Mouse (Mus musculus) liver, embryonic 14.5 days (tissue): ENCODE measurements around the gene Dnase1l2. TPM values are rescaled to one million over a fixed set of nuclear protein-coding genes. Genes with fewer than 3 reads are reported as not detected.

Source experiments
- ATAC-seq: fragments of 200-750 bp; cut with Nextera tagmentation; 2 replicates; pipeline ENCODE4 v1.8.0; 2017; ENCODE audit warnings: moderate number of reproducible peaks, mild to moderate bottlenecking, moderate library complexity; ENCODE audit not compliant: insufficient read depth
- DNase-seq, 3 experiments: peaks; one replicate each; pipeline ENCODE4 v3.0.0-alpha.2; 2012 to 2013; ENCODE audit warnings: low read depth in 3 of 3, low spot score in 3 of 3
- H3K27ac ChIP-seq: fragments of 300-500 bp; sonication (generic); 2 replicates; pipeline ENCODE4 v1.5.1; 2014; ENCODE audit warnings: moderate library complexity, mild to moderate bottlenecking, control low read depth, inconsistent platforms
- H3K27me3 ChIP-seq: fragments of 300-500 bp; sonication (generic); 2 replicates; pipeline ENCODE4 v1.6.1; 2014; ENCODE audit warnings: mild to moderate bottlenecking, low read length, moderate library complexity; ENCODE audit not compliant: control insufficient read depth, insufficient read depth
- H3K36me3 ChIP-seq: fragments of 300-500 bp; sonication (generic); replicated peaks from 2 replicates; pipeline ENCODE4 v1.6.1; 2014; ENCODE audit warnings: low read depth; ENCODE audit not compliant: control insufficient read depth, insufficient read depth
- H3K4me1 ChIP-seq, 2 experiments: fragments of 200-500 bp in 1 of 2; fragments of 300-500 bp in 1 of 2; sonication (generic) in 1 of 2; replicated peaks; 2 replicates each; pipeline ENCODE4 v1.6.1; 2012 to 2014; ENCODE audit warnings: antibody characterized with exemption in 1 of 2, inconsistent platforms in 1 of 2, low read length in 1 of 2; ENCODE audit not compliant: control insufficient read depth in 2 of 2, insufficient read depth in 2 of 2
- H3K4me2 ChIP-seq: fragments of 300-500 bp; sonication (generic); 2 replicates; pipeline ENCODE4 v1.6.1; 2014; ENCODE audit warnings: low read depth, mild to moderate bottlenecking, control low read depth, moderate library complexity
- H3K4me3 ChIP-seq, 2 experiments: fragments of 200-500 bp in 1 of 2; fragments of 300-500 bp in 1 of 2; sonication (generic) in 1 of 2; 2 replicates each; pipeline ENCODE4 v1.5.1; 2012 to 2014; ENCODE audit warnings: low read depth in 2 of 2, low read length in 2 of 2, mild to moderate bottlenecking in 2 of 2, control low read depth in 1 of 2, inconsistent platforms in 1 of 2, moderate library complexity in 1 of 2; ENCODE audit not compliant: insufficient read depth in 1 of 2
- H3K9ac ChIP-seq: fragments of 300-500 bp; sonication (generic); replicated peaks from 2 replicates; pipeline ENCODE4 v1.6.1; 2014; ENCODE audit warnings: mild to moderate bottlenecking, control low read depth, moderate library complexity
- H3K9me3 ChIP-seq: fragments of 300-500 bp; sonication (generic); 2 replicates; pipeline ENCODE4 v1.6.1; 2016; ENCODE audit warnings: low read length, mixed read lengths; ENCODE audit not compliant: control insufficient read depth
- CTCF ChIP-seq: IDR thresholded peaks from 2 replicates; pipeline ENCODE4 v1.5.1; 2016; ENCODE audit warnings: antibody characterized with exemption, low read depth, control low read depth
- EP300 ChIP-seq: IDR thresholded peaks from 2 replicates; pipeline ENCODE4 v1.6.1; 2016; ENCODE audit warnings: antibody characterized with exemption, low read depth
- WGBS: fragments of 180-500 bp; shearing (Covaris S2); extraction: QIAGEN DNeasy Blood & Tissue Kit; methylation state at CpG from one replicate; pipeline ENCODE4 v1.1.7; 2014; ENCODE audit not compliant: insufficient replicate concordance; 5-methylcytosine and 5-hydroxymethylcytosine counted together
- polyA plus RNA-seq, 2 experiments: library from polyadenylated mRNA; depleted of rRNA in 1 of 2; stranded (reverse) in 1 of 2; unstranded in 1 of 2; fragments of >200 nt; fragmentation: Nextera tagmentation in 1 of 2; extraction: Ambion mirVana in 1 of 2; gene quantifications; 2 replicates each; pipeline versions ENCODE4 v1.2.1 to v1.2.3; 2012 to 2014

Gene Dnase1l2
- polyA plus RNA-seq, 2 experiments: 0.46 to 2.1 TPM

DNA sequence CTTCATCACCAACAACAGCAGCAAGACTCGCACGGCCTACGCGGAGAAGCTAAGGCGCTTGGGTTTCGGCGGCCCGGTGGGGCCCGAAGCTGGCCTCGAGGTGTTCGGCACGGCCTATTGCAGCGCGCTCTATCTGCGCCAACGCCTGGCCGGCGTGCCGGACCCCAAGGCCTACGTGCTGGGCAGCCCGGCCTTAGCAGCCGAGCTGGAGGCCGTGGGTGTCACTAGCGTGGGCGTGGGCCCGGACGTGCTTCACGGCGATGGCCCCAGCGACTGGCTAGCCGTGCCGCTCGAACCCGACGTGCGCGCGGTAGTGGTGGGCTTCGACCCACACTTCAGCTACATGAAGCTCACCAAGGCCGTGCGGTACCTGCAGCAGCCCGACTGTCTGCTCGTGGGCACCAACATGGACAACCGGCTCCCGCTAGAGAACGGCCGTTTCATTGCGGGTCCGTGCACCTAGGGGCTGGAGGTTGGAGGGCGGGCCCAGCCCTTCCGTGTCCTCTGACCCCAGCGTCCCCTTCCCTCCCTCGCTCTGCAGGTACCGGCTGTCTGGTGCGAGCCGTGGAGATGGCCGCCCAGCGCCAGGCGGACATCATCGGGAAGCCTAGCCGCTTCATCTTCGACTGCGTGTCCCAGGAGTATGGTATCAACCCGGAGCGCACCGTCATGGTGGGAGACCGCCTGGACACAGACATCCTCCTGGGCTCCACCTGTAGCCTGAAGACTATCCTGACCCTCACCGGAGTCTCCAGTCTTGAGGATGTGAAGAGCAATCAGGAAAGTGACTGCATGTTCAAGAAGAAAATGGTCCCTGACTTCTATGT, 28.0 kb upstream of the Dnase1l2 start:
- peak overlapping the region; percentile 73 for H3K27ac ChIP-seq
- peaks cover 12% of the 10 kb centered on the region for H3K36me3 ChIP-seq
- peak overlapping the region; percentile 84 to 93 for H3K4me3 ChIP-seq
- ATAC-seq: peak; percentile 32
- H3K4me1 ChIP-seq: peaks cover 10 to 13% of the 10 kb centered on the region in 2 experiments
- DNase-seq: no peak
- under 1% methylated on average over 68 of the region's 68 CpGs for WGBS
- no peaks in the 10 kb centered on the region for H3K9me3 ChIP-seq
- peak overlapping the region; percentile 96 for H3K4me2 ChIP-seq
- peak overlapping the region; percentile 96 for H3K9ac ChIP-seq
- no peaks in the 10 kb centered on the region for H3K27me3 ChIP-seq
- no peak for TF ChIP-seq EP300
- no peak for TF ChIP-seq CTCF

DNA sequence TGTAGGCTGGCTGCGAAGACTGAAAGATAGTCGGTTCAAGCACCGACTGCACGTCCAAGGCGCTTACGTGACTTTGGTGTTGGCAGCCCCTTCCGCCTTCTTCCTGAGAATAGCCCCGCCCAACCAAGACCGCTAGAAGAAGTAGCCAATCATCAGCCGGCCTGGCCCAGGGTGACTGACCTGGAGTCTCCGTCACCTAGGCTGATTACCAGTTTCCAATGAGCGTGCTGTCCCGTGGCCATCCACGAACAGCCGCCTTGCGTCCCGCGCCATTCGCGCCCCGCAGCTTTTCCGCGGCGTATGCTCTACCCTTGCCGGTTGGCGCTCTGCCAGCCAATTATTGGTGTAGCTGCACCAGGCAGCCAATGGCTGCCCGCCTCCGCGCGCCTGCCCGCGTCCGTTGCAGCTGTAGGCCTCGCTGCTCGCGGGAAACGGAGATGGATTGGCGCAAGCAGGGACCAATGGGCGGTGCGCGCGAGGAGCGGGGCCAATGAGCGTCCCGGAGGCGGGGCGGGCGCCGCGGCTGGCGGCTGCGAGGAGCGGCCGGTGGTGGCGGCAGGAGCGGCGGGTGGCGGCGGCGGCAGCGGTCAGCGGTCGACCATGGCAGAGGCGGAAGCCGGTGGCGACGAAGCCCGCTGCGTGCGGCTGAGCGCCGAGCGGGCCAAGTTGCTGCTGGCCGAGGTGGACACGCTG, 27.2 kb upstream of the Dnase1l2 start, which contains the start of the genes E4f1 and Pgp:
TSS of gene E4f1 (minus strand) at position 404 of the 693 bp plus-strand sequence.
TSS of gene Pgp (plus strand) at position 483 of the 693 bp plus-strand sequence.
- peak within 1 kb of the TSS; percentile 86 for H3K27ac ChIP-seq
- TF ChIP-seq EP300: no peak
- TF ChIP-seq CTCF: peak; percentile 19; the same call in 1 of the 2 replicates
- H3K4me3 ChIP-seq: peak within 1 kb of the TSS; percentile 93 to 94
- peak within 1 kb of the TSS; percentile 96 for H3K9ac ChIP-seq
- DNase-seq (peak; percentile 97 to 98 (median 98)), ATAC-seq (peak; percentile 96)
- WGBS: under 1% methylated on average over 75 of the region's 75 CpGs
- H3K4me1 ChIP-seq: peaks cover 10 to 13% of the 10 kb centered on the region in 2 experiments
- peaks cover 5% of the 10 kb centered on the region for H3K36me3 ChIP-seq
- H3K27me3 ChIP-seq: no peaks in the 10 kb centered on the region
- H3K4me2 ChIP-seq: peak within 1 kb of the TSS; percentile 96
- H3K9me3 ChIP-seq: no peaks in the 10 kb centered on the region

DNA sequence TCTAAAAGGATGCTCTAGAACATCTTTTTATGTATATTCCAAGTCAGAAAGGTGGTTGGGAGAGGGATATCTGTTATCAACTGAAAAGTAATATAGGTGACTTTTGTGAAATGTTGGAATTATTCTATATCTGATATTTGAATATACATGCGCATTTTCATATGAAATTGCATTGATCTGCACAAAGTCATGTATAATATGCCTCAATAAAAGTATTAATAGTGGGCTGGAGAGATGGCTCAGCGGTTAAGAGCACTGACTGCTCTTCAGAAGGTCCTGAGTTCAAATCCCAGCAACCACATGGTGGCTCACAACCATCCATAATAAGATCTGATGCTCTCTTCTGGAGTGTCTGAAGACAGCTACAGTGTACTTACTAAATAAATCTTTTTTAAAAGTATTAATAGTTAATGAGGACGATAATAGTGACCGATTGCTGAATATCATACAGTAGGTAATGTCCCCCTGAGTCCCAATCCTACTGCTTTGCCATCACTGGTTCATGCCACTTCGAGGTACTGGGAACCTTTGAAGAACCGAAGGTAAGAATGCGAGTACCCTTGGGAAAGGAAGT, 26.5 kb upstream of the Dnase1l2 start:
- peaks cover 10 to 13% of the 10 kb centered on the region in 2 experiments for H3K4me1 ChIP-seq
- H3K9ac ChIP-seq: peak overlapping the region; percentile 81
- ATAC-seq: no peak
- DNase-seq: no peak
- H3K27ac ChIP-seq: peak overlapping the region; percentile 86
- H3K27me3 ChIP-seq: no peaks in the 10 kb centered on the region
- H3K36me3 ChIP-seq: peaks cover 3% of the 10 kb centered on the region
- H3K4me3 ChIP-seq: peak overlapping the region; percentile 93 to 94
- H3K4me2 ChIP-seq: peak overlapping the region; percentile 78
- H3K9me3 ChIP-seq: no peaks in the 10 kb centered on the region
- WGBS: 15% methylated on average over 7 of the region's 7 CpGs
- TF ChIP-seq EP300 (no peak), CTCF (no peak)

DNA sequence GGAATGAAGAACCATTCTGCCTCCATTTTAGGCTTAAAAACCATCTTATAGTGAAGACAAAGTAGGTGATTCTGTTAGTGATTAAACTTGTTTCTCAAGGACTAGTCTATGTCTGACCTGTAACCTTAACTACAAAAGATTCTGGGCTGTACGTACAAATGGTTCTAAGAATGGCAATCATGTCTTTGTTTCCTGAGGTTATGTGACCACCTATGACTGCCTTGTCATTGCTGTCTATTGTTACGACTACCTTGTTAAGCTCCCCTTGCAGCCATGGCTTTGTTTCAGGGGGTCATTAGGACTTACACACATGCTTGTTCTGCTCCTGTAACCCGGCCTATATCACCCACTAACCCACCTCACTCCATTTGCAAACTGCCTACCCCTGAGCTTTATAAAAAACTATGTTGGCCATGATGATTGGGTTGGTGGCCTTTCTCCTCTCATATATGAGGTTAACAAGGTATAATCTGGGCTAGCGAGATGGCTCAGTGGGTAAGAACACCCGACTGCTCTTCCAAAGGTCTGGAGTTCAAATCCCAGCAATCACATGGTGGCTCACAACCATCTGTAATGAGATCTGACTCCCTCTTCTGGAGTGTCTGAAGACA, 25.8 kb upstream of the Dnase1l2 start:
- no peak overlapping the region for H3K9ac ChIP-seq

More for the DNA sequence above, 25.8 kb upstream of the Dnase1l2 start:
- DNase-seq: no peak
- 84% methylated on average over 5 of the region's 5 CpGs for WGBS
- no peak overlapping the region for H3K4me2 ChIP-seq
- H3K36me3 ChIP-seq: peaks cover 3% of the 10 kb centered on the region
- H3K27ac ChIP-seq: no peak overlapping the region
- no peaks in the 10 kb centered on the region for H3K27me3 ChIP-seq
- no peaks in the 10 kb centered on the region for H3K9me3 ChIP-seq
- peaks cover 10 to 13% of the 10 kb centered on the region in 2 experiments for H3K4me1 ChIP-seq
- H3K4me3 ChIP-seq: no peak overlapping the region
- ATAC-seq: no peak
- no peak for TF ChIP-seq CTCF
